Mouse (Mus musculus): ENCODE measurements around the gene Fbxl18. TPM values are rescaled to one million over a fixed set of nuclear protein-coding genes. Genes with fewer than 3 reads are reported as not detected.
"Not testable (repeated sequence)": the region's sequence is repeated elsewhere in the genome, so short reads cannot be mapped to it uniquely, and the experiment has no call there.

Gene Fbxl18
- polyA plus RNA-seq, 1 experiment, result 10.8 TPM

DNA sequence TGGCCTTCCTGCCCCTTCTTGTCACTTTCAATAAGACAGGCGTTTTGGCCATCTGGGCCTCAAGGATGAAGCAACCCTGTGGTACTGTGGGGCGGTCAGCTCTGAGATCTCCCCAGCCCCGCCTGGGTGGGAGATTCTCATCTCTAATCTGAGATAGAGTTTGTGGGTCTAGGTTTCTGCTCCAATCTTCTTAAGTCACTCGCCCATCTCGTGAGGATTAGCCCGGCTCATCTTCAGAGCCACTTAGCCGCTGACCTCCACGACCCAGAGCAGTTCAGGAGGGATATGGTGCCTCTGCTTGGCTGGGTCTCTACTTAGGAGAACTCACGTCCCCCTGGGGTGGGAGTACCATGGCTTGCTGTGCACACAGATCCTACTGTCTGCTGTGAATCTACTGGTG, 44.7 kb downstream of the Fbxl18 start:
- H3K4me1 ChIP-seq (ENCODE audit: control insufficient read depth, insufficient read depth, low read length), result no peaks in the 10 kb centered on the region
- 80% methylated on average over 9 of the region's 9 CpGs for WGBS
- TF ChIP-seq POLR2A (IDR thresholded peaks at IDR 0.05; ENCODE audit: borderline replicate concordance, control insufficient read depth, low read depth, low read length), result no peak
- TF ChIP-seq CTCF (IDR thresholded peaks at IDR 0.05; ENCODE audit: control insufficient read depth, insufficient read depth, low read length), result no peak
- H3K4me3 ChIP-seq (replicated peaks; ENCODE audit: control insufficient read depth, low read depth, low read length), result no peak overlapping the region
- H3K27ac ChIP-seq (ENCODE audit: control insufficient read depth, insufficient read depth, low read depth, low read length, poor library complexity), result no peak overlapping the region

DNA sequence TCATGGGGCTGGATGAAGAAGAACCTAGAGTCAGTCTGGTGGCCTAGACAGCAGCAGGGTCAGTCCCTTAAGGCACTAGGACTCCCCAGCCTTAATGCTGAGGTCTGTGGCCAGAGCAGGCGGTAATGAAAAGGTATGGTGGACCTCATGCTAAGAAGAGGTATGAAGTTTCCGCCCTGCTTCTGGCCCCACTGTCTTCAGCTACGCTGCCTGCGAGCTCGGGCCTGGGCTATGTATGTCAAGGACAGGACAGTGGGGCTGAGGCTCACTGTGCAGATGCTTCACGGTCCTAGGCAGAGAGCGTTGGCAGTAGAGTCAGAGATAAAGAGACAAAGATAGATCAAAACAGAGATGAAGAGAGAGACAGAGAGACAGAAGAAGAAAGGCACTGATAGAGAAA, 46.3 kb downstream of the Fbxl18 start:
- Histone ChIP-seq H3K4me1 (ENCODE audit: control insufficient read depth, insufficient read depth, low read length) (no peaks in the 10 kb centered on the region), H3K4me3 (replicated peaks; ENCODE audit: control insufficient read depth, low read depth, low read length) (no peak overlapping the region), H3K27ac (ENCODE audit: control insufficient read depth, insufficient read depth, low read depth, low read length, poor library complexity) (no peak overlapping the region)
- WGBS, result 90% methylated on average over 7 of the region's 7 CpGs
- TF ChIP-seq POLR2A (IDR thresholded peaks at IDR 0.05; ENCODE audit: borderline replicate concordance, control insufficient read depth, low read depth, low read length) (no peak), CTCF (IDR thresholded peaks at IDR 0.05; ENCODE audit: control insufficient read depth, insufficient read depth, low read length) (no peak)

DNA sequence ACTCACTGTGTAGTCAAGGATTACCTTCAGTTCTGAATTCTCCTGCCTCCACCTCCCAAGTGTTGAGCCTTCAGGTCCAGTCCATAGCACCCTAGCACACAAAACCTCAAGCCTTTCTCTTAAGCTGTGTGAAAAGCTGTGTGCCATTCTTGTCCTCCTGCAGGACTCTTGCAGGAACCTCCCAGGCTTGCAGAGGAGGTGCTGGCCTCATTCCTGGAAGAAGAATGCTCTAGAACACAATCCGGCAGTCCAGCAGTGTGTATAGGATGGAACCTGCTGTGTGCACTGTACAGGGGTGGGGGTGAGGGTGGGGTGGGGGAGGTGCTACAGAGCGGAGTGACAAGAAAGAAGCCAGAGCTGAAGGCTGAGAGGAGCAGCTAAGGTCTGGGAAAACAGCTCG, 47.1 kb downstream of the Fbxl18 start:
- TF ChIP-seq POLR2A (IDR thresholded peaks at IDR 0.05; ENCODE audit: borderline replicate concordance, control insufficient read depth, low read depth, low read length), result no peak
- no peak for TF ChIP-seq CTCF (IDR thresholded peaks at IDR 0.05; ENCODE audit: control insufficient read depth, insufficient read depth, low read length)
- Histone ChIP-seq H3K27ac (ENCODE audit: control insufficient read depth, insufficient read depth, low read depth, low read length, poor library complexity) (no peak overlapping the region), H3K4me3 (replicated peaks; ENCODE audit: control insufficient read depth, low read depth, low read length) (no peak overlapping the region), H3K4me1 (ENCODE audit: control insufficient read depth, insufficient read depth, low read length) (no peaks in the 10 kb centered on the region)
- 71% methylated on average over 3 of the region's 3 CpGs for WGBS

DNA sequence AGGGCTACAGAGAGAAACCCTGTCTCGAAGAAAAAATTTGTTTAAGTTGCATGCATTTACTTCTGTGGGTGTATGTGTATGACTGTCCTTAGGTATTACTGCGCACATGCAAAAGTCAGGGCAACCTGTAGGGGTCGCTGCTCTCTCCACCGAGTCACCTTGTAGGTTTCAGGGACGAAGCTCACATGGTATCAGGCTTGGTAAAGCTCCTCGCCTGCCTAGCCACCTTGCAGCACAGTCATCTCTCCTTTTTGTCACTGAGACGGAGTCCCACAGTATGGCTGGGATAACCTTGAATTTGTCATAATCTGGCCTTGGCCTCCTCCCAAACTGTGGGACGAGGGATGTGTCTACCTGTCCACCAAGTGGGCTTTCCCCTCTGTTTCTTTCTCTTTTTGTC, 50.8 kb downstream of the Fbxl18 start:
- H3K4me3 ChIP-seq (replicated peaks; ENCODE audit: control insufficient read depth, low read depth, low read length), result no peak overlapping the region
- WGBS, result 54% methylated on average over 8 of the region's 8 CpGs
- H3K27ac ChIP-seq (ENCODE audit: control insufficient read depth, insufficient read depth, low read depth, low read length, poor library complexity), result no peak overlapping the region
- no peaks in the 10 kb centered on the region for H3K4me1 ChIP-seq (ENCODE audit: control insufficient read depth, insufficient read depth, low read length)
- peak; percentile 59 for TF ChIP-seq CTCF (IDR thresholded peaks at IDR 0.05; ENCODE audit: control insufficient read depth, insufficient read depth, low read length)
- TF ChIP-seq POLR2A (IDR thresholded peaks at IDR 0.05; ENCODE audit: borderline replicate concordance, control insufficient read depth, low read depth, low read length), result no peak

DNA sequence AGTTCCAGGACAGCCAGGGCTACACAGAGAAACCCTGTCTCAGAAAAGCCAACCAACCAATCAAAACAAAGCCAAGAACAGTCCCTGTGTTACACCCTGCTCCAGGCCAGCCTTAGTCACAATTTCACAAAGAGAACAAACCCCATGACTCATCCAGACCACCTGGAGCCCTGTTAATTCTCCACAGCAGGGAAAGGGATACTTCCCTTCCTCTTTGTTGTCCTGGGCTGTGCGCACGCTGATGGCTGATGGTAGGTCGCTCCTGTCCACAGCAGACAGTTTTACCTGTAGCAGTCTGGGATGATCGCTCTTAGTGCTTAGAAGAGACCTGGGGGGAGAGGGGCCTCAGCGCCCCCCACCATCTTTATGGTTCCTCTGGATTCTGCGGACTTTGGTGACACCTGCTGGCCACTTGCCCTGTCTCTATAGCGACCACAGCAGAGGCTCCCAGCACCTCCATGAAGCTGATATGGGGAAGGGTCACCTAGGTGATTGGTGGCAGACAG, 53.0 kb downstream of the Fbxl18 start:
- H3K27ac ChIP-seq (ENCODE audit: control insufficient read depth, insufficient read depth, low read depth, low read length, poor library complexity), result no peak overlapping the region
- TF ChIP-seq POLR2A (IDR thresholded peaks at IDR 0.05; ENCODE audit: borderline replicate concordance, control insufficient read depth, low read depth, low read length) (no peak), CTCF (IDR thresholded peaks at IDR 0.05; ENCODE audit: control insufficient read depth, insufficient read depth, low read length) (peak; percentile 62)
- WGBS, result 50% methylated on average over 7 of the region's 7 CpGs
- no peak overlapping the region for H3K4me3 ChIP-seq (replicated peaks; ENCODE audit: control insufficient read depth, low read depth, low read length)
- H3K4me1 ChIP-seq (ENCODE audit: control insufficient read depth, insufficient read depth, low read length), result no peaks in the 10 kb centered on the region

DNA sequence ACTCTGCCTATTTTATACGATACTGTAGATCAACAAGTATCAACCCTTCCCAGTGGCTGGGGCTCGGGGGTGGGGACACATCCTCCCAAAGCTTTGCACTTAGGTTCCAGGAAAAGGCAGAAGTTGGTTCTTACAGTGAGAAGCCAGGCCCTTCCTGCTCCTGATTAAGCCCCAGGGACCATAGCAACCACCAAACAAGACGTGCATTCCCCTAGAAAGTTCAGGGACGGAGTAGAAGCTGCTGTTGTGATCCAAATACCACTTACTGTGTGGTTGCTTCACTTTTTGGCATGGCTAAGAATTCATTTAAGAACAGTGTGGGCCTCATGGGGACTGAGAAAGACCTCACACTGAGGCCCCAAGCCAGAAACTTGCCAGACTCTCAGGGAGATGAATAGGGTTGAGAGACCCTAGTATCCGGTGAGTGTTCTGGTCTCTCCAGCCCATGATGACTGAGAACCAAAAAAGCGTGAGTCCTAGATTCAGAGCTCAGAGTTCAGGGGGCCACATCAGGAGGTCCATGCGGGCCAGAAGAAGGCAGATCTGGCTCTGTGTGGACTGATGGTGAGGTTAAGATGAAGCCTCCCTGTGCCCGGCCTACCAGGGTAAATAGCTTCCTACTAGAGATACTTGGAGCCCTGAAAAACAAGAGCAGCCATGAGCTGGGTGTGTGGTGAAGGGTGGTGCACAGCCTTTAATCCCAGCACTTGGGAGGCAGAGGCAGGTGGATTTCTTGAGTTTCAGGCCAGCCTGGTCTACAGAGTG, 53.7 kb downstream of the Fbxl18 start:
- 78% methylated on average over 8 of the region's 8 CpGs for WGBS
- H3K4me1 ChIP-seq (ENCODE audit: control insufficient read depth, insufficient read depth, low read length), result no peaks in the 10 kb centered on the region
- H3K4me3 ChIP-seq (replicated peaks; ENCODE audit: control insufficient read depth, low read depth, low read length), result no peak overlapping the region
- TF ChIP-seq POLR2A (IDR thresholded peaks at IDR 0.05; ENCODE audit: borderline replicate concordance, control insufficient read depth, low read depth, low read length) (no peak), CTCF (IDR thresholded peaks at IDR 0.05; ENCODE audit: control insufficient read depth, insufficient read depth, low read length) (no peak)
- H3K27ac ChIP-seq (ENCODE audit: control insufficient read depth, insufficient read depth, low read depth, low read length, poor library complexity), result no peak overlapping the region

DNA sequence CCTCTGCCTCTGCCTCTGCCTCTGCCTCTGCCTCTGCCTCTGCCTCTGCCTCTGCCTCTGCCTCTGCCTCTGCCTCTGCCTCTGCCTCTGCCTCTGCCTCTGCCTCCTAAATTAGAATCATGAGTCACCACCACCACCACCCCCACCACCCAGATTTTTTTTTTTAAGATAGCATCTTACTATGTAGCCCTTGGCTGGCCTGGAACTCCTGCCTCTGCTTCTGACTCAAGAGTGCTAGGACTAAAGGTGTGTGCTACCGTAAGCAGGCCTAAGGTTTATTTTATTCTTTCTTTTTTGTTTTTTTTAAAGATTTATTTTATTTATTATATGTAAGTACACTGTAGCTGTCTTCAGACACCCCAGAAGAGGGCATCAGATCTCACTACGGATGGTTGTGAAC, 57.8 kb downstream of the Fbxl18 start:
- H3K4me3 ChIP-seq (replicated peaks; ENCODE audit: control insufficient read depth, low read depth, low read length); H3K27ac ChIP-seq (ENCODE audit: control insufficient read depth, insufficient read depth, low read depth, low read length, poor library complexity); H3K4me1 ChIP-seq (ENCODE audit: control insufficient read depth, insufficient read depth, low read length): not testable (repeated sequence)
- 88% methylated on average over 2 of the region's 2 CpGs for WGBS

DNA sequence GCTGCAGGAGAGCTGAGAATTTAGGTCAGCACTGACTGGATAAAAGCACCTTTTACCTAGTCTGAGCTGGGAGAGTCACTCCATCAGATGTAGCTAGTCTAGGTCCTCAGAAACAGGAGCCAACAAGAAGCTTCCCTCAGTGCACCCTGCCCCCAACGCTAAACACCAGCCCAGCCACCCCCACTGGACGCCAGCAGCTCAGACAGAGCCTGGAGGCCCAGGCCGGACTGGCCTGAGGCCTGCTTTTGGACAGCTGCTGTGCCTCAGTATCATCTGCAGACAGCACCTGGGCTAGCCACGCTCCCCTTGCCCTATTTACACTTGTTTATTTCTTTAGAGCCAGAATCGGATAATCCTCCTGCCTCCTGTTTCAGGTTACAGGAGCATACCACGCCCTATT, 58.3 kb downstream of the Fbxl18 start:
- Histone ChIP-seq H3K4me3 (replicated peaks; ENCODE audit: control insufficient read depth, low read depth, low read length) (no peak overlapping the region), H3K4me1 (ENCODE audit: control insufficient read depth, insufficient read depth, low read length) (no peaks in the 10 kb centered on the region), H3K27ac (ENCODE audit: control insufficient read depth, insufficient read depth, low read depth, low read length, poor library complexity) (no peak overlapping the region)
- no peak for TF ChIP-seq POLR2A (IDR thresholded peaks at IDR 0.05; ENCODE audit: borderline replicate concordance, control insufficient read depth, low read depth, low read length)
- TF ChIP-seq CTCF (IDR thresholded peaks at IDR 0.05; ENCODE audit: control insufficient read depth, insufficient read depth, low read length), result no peak
- WGBS, result 87% methylated on average over 6 of the region's 6 CpGs
